Mouse (Mus musculus): ENCODE measurements around the gene Antxrl. TPM values are rescaled to one million over a fixed set of nuclear protein-coding genes. Genes with fewer than 3 reads are reported as not detected.

Antxrl gene
- polyA plus RNA-seq (2015; fragmentation: Nextera tagmentation; extraction: Ambion mirVana), result not detected in 2 replicates

GRCm38 (mm10) chr14:34052516-34052915 is at the start of gene Antxrl:
TSS of gene Antxrl (plus strand) at chr14:34052707.

GRCm38 (mm10) chr14:34015063-34015462 is 37.4 kb upstream of the Antxrl start, which contains the start of gene Gm30083:
TSS of gene Gm30083 (minus strand) at chr14:34015182.

GRCm38 (mm10) chr14:34016381-34016780 is 36.1 kb upstream of the Antxrl start, which contains the start of gene Gm5460:
TSS of gene Gm5460 (plus strand) at chr14:34016758.

GRCm38 (mm10) chr14:34085731-34086130 is 33.2 kb downstream of the Antxrl start, which contains the start of gene Anxa8:
TSS of gene Anxa8 (plus strand) at chr14:34085981.

GRCm38 (mm10) chr14:34102601-34103000 is 50.1 kb downstream of the Antxrl start, which contains the start of gene A630023A22Rik:
TSS of gene A630023A22Rik (minus strand) at chr14:34102754.

Other genes starting within 250 kb of the Antxrl start
- gene Gdf10, start 129.1 kb upstream of the Antxrl start, polyA plus RNA-seq (2015; fragmentation: Nextera tagmentation; extraction: Ambion mirVana), result 13.1 and 16.1 TPM in 2 replicates
- gene Gdf2, start 111.7 kb upstream of the Antxrl start, polyA plus RNA-seq (2015; fragmentation: Nextera tagmentation; extraction: Ambion mirVana), result 0.50 and 0.60 TPM in 2 replicates
- gene Rbp3, start 98.7 kb upstream of the Antxrl start, polyA plus RNA-seq (2015; fragmentation: Nextera tagmentation; extraction: Ambion mirVana), result not detected in 2 replicates
- not detected in 2 replicates for gene Zfp488, start 73.9 kb upstream of the Antxrl start, polyA plus RNA-seq (2015; fragmentation: Nextera tagmentation; extraction: Ambion mirVana)
- gene Gm30083, start 37.5 kb upstream of the Antxrl start, polyA plus RNA-seq (2015; fragmentation: Nextera tagmentation; extraction: Ambion mirVana), result not detected in 2 replicates
- gene Gm5460, start 35.9 kb upstream of the Antxrl start, polyA plus RNA-seq (2015; fragmentation: Nextera tagmentation; extraction: Ambion mirVana), result 0.06 and 0.17 TPM in 2 replicates
- gene Anxa8, start 33.3 kb downstream of the Antxrl start, polyA plus RNA-seq (2015; fragmentation: Nextera tagmentation; extraction: Ambion mirVana), result 4.6 and 5.2 TPM in 2 replicates
- 0.32 TPM in 1 of 2 replicates, not detected in the other for gene A630023A22Rik, start 50.0 kb downstream of the Antxrl start, polyA plus RNA-seq (2015; fragmentation: Nextera tagmentation; extraction: Ambion mirVana)
- 0.11 TPM in 1 of 2 replicates, not detected in the other for gene Npy4r, start 99.8 kb downstream of the Antxrl start, polyA plus RNA-seq (2015; fragmentation: Nextera tagmentation; extraction: Ambion mirVana)
- gene Gprin2, start 148.9 kb downstream of the Antxrl start, polyA plus RNA-seq (2015; fragmentation: Nextera tagmentation; extraction: Ambion mirVana), result 0.50 and 0.87 TPM in 2 replicates
- 0.43 and 0.69 TPM in 2 replicates for gene Syt15, start 166.9 kb downstream of the Antxrl start, polyA plus RNA-seq (2015; fragmentation: Nextera tagmentation; extraction: Ambion mirVana)

Measured in adrenal gland, postnatal 0 days (tissue).